Mouse (Mus musculus) liver, postnatal 0 days (tissue): ENCODE measurements around the gene Ptprc.

Experiments used
- CTCF ChIP-seq: sonication (generic); IDR thresholded peaks from 2 replicates; pipeline ENCODE4 v1.5.1; 2016; ENCODE audit warnings: antibody characterized with exemption, low read depth
- EP300 ChIP-seq: IDR thresholded peaks from 2 replicates; pipeline ENCODE4 v1.6.1; 2016; ENCODE audit warnings: antibody characterized with exemption, low read depth, mild to moderate bottlenecking

DNA sequence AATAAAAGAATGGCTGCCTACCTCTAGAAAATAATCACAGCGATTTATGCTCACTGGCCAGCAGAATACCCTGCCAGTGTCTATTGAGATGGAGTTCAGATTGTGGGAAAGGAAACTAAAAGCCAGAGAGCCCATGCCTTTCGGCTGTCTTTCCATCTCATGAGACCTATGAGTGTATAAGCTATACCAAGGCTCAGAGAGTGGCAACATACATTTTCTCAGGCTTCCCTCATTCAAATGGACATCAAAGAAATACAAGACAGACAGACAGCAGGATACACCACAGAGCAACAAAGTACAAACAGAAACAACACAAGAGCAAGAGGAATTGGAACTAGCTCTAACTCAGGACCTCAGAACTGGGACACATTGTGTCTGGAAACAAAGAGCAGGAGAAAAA, 43.8 kb downstream of the Ptprc start:
- TF ChIP-seq CTCF, result no peak
- no peak for TF ChIP-seq EP300
